Mouse (Mus musculus) spleen, adult 2 months (tissue): ENCODE data around the gene Kif21b.

Experiments used
- CTCF ChIP-seq: fragments of 200-500 bp; IDR thresholded peaks from 2 replicates; pipeline ENCODE4 v1.5.1; 2011; ENCODE audit warnings: mild to moderate bottlenecking, inconsistent platforms; ENCODE audit not compliant: insufficient read depth, insufficient read length, insufficient replicate concordance; ENCODE audit errors: extremely low read depth
- POLR2A ChIP-seq: fragments of 200-500 bp; IDR thresholded peaks from 2 replicates; pipeline ENCODE4 v1.6.1; 2011; ENCODE audit warnings: low read depth, low read length, inconsistent platforms

- TF ChIP-seq CTCF = no peak
- TF ChIP-seq POLR2A = no peak
These were observed 10.2 kb downstream of the Kif21b start for GRCm38 (mm10) chr1:136141176-136141950.
